In the genomic region with DNA sequence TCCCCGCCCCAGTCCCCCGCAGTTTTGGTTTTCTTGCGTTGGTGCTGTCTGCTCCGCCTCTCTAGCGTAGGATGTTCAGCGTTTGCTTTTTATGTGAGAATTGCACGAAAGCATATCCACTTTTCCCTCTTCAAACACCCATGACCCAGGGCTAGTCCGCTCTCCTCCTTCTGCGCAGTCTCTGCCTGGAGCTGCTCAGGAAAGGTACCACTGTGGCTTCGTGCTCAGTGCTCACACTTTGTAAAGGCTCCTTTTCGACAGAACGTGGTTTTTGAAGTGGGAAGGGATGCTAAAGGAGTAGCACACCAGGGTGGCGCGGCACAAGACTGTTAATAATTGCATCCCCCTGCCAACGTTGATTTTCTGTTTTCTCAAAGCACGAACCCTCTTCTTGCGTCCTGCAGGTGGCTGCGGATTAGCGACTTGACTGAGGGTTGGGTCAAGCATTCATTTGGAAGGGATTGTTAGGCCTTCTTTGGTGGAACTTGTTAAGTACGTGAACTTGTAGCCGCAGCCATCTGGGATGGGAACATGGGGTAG, we compare ENCODE assay signal across 8 mouse cellular contexts. TPM values are rescaled to one million over a fixed set of nuclear protein-coding genes. Genes with fewer than 3 reads are reported as not detected.
DNase-seq lines count a peak whose midpoint lies in the region; ATAC-seq and TF ChIP-seq lines count a peak whose summit lies in the region.

No protein-coding gene starts in this region.

- peak; percentile 15 for TF ChIP-seq POLR2A in kidney, adult 2 months (IDR thresholded peaks at IDR 0.05; ENCODE audit: low read depth, low read length)
- no peak; the same call in 1 of the 2 replicates for TF ChIP-seq POLR2A in brain, embryonic 14.5 days (IDR thresholded peaks at IDR 0.05; ENCODE audit: borderline replicate concordance, extremely low read depth, insufficient read depth, insufficient read length, poor library complexity, severe bottlenecking)

- under 1% methylated on average over 21 of the region's 21 CpGs for WGBS in kidney, adult 2 months
- WGBS in hindbrain, embryonic 14.5 days = under 1% methylated on average over 21 of the region's 21 CpGs
- under 1% methylated on average over 21 of the region's 21 CpGs for WGBS in midbrain, embryonic 14.5 days

- peak overlapping the region; percentile 91 for H3K4me3 ChIP-seq in kidney, adult 2 months (ENCODE audit: insufficient read depth, low read depth, low read length)
- H3K4me3 ChIP-seq in hindbrain, embryonic 14.5 days (replicated peaks; ENCODE audit: low read length) = peak overlapping the region; percentile 53
- peak overlapping the region; percentile 71 for H3K4me3 ChIP-seq in midbrain, embryonic 14.5 days (replicated peaks; ENCODE audit: low read depth, low read length)

- no peak for ATAC-seq in hindbrain, embryonic 14.5 days (ENCODE audit: low FRiP score)
- no peak; the same call in 1 of the 2 replicates for ATAC-seq in midbrain, embryonic 14.5 days (ENCODE audit: low FRiP score, low TSS enrichment)

- H3K36me3 ChIP-seq in kidney, adult 2 months (ENCODE audit: control insufficient read depth, insufficient read depth, low read length) = peaks cover 2% of the 10 kb centered on the region; the same call in 1 of the 2 replicates
- peaks cover 12% of the 10 kb centered on the region for H3K36me3 ChIP-seq in hindbrain, embryonic 14.5 days (replicated peaks; ENCODE audit: control insufficient read depth, insufficient read depth)
- H3K36me3 ChIP-seq in midbrain, embryonic 14.5 days (ENCODE audit: control insufficient read depth, insufficient read depth, low read length) = peaks cover 8% of the 10 kb centered on the region

- peak overlapping the region; percentile 71 for H3K27ac ChIP-seq in kidney, adult 2 months (ENCODE audit: insufficient read depth, low read depth, low read length)
- H3K27ac ChIP-seq in hindbrain, embryonic 14.5 days = peak overlapping the region; percentile 99
- H3K27ac ChIP-seq in midbrain, embryonic 14.5 days (replicated peaks; ENCODE audit: low read depth, low read length) = peak overlapping the region; percentile 98

- H3K9ac ChIP-seq in hindbrain, embryonic 14.5 days = peak overlapping the region; percentile 64
- H3K9ac ChIP-seq in midbrain, embryonic 14.5 days (replicated peaks; ENCODE audit: low read length) = peak overlapping the region; percentile 73

- peaks cover 10% of the 10 kb centered on the region for H3K4me1 ChIP-seq in kidney, adult 2 months (ENCODE audit: control insufficient read depth, insufficient read depth, low read length)
- peaks cover 15% of the 10 kb centered on the region for H3K4me1 ChIP-seq in hindbrain, embryonic 14.5 days (replicated peaks; ENCODE audit: control insufficient read depth, insufficient read depth, low read length)
- H3K4me1 ChIP-seq in midbrain, embryonic 14.5 days (ENCODE audit: control insufficient read depth, insufficient read depth, low read length) = peaks cover 12% of the 10 kb centered on the region; the same call in 1 of the 2 replicates

- no peaks in the 10 kb centered on the region for H3K27me3 ChIP-seq in kidney, adult 2 months (replicated peaks; ENCODE audit: control insufficient read depth, insufficient read depth, low read length)
- H3K27me3 ChIP-seq in hindbrain, embryonic 14.5 days (ENCODE audit: control insufficient read depth, insufficient read depth, low read length) = no peaks in the 10 kb centered on the region
- H3K27me3 ChIP-seq in midbrain, embryonic 14.5 days (ENCODE audit: control insufficient read depth, insufficient read depth, low read length) = no peaks in the 10 kb centered on the region

- DNase-seq in kidney, adult 2 months = no peak
- no peak for DNase-seq in kidney, postnatal 36 days
- peak; percentile 81 for DNase-seq in brain, embryonic 14.5 days (ENCODE audit: low read depth)
- DNase-seq in hindbrain, embryonic 14.5 days (ENCODE audit: low spot score) = peak; percentile 47
- peak; percentile 69 for DNase-seq in midbrain, embryonic 14.5 days
- no peak for DNase-seq in urinary bladder, adult 2 months (ENCODE audit: low spot score)
- no peak for DNase-seq in embryo, embryonic 10.5 days (ENCODE audit: low spot score)
- no peak for DNase-seq in testis, postnatal 10 days (ENCODE audit: low spot score)

- H3K9me3 ChIP-seq in hindbrain, embryonic 14.5 days (ENCODE audit: control insufficient read depth, low read length) = no peaks in the 10 kb centered on the region
- no peaks in the 10 kb centered on the region for H3K9me3 ChIP-seq in midbrain, embryonic 14.5 days (ENCODE audit: control insufficient read depth, low read length)

- peak overlapping the region; percentile 90 for H3K4me2 ChIP-seq in hindbrain, embryonic 14.5 days (replicated peaks)
- H3K4me2 ChIP-seq in midbrain, embryonic 14.5 days (ENCODE audit: low read length) = peak overlapping the region; percentile 85

- TF ChIP-seq CTCF in kidney, adult 2 months (conservative IDR thresholded peaks at IDR 0.05; ENCODE audit: insufficient read depth, insufficient read length, low read depth, low read length) = no peak
- peak; percentile 30; the same call in 1 of the 2 replicates for TF ChIP-seq CTCF in brain, embryonic 14.5 days (IDR thresholded peaks at IDR 0.05; ENCODE audit: borderline replicate concordance, extremely low read depth, insufficient read depth, insufficient read length)

RNA-seq across cellular contexts. Expression of gene Anapc16, which starts 0.3 kb away (rescaled TPM):
- polyA plus RNA-seq in kidney, adult 2 months (2012; rRNA removed) = 84.8 and 100 TPM in 2 replicates
- 85.9 and 112 TPM in 2 replicates for polyA plus RNA-seq in brain, embryonic 14.5 days (2012; rRNA removed)
- polyA plus RNA-seq in hindbrain, embryonic 14.5 days (2014; fragmentation: Nextera tagmentation; extraction: Ambion mirVana) = 94.2 and 110 TPM in 2 replicates
- polyA plus RNA-seq in midbrain, embryonic 14.5 days (2014; fragmentation: Nextera tagmentation; extraction: Ambion mirVana) = 97.2 and 105 TPM in 2 replicates
- polyA plus RNA-seq in urinary bladder, adult 2 months (2012; rRNA removed) = 91.8 and 93.0 TPM in 2 replicates

RNA-seq across cellular contexts. Expression of gene Ascc1, which starts 0.7 kb away (rescaled TPM):
- 106 and 132 TPM in 2 replicates for polyA plus RNA-seq in kidney, adult 2 months (2012; rRNA removed)
- polyA plus RNA-seq in brain, embryonic 14.5 days (2012; rRNA removed) = 32.8 and 36.3 TPM in 2 replicates
- polyA plus RNA-seq in hindbrain, embryonic 14.5 days (2014; fragmentation: Nextera tagmentation; extraction: Ambion mirVana) = 45.6 and 45.9 TPM in 2 replicates
- polyA plus RNA-seq in midbrain, embryonic 14.5 days (2014; fragmentation: Nextera tagmentation; extraction: Ambion mirVana) = 48.2 and 48.4 TPM in 2 replicates
- polyA plus RNA-seq in urinary bladder, adult 2 months (2012; rRNA removed) = 36.2 and 39.2 TPM in 2 replicates

RNA-seq across cellular contexts. Expression of gene Ddit4, which starts 51.6 kb away (rescaled TPM):
- 21.1 and 21.6 TPM in 2 replicates for polyA plus RNA-seq in kidney, adult 2 months (2012; rRNA removed)
- 82.4 and 114 TPM in 2 replicates for polyA plus RNA-seq in brain, embryonic 14.5 days (2012; rRNA removed)
- 8.8 and 10.5 TPM in 2 replicates for polyA plus RNA-seq in hindbrain, embryonic 14.5 days (2014; fragmentation: Nextera tagmentation; extraction: Ambion mirVana)
- polyA plus RNA-seq in midbrain, embryonic 14.5 days (2014; fragmentation: Nextera tagmentation; extraction: Ambion mirVana) = 6.2 and 7.3 TPM in 2 replicates
- polyA plus RNA-seq in urinary bladder, adult 2 months (2012; rRNA removed) = 20.6 and 30.7 TPM in 2 replicates

Comparison
In these comparisons a context has a peak if more than half of its experiments do, and no peak if none do; other contexts are left out.
1. DNase-seq: peak in brain, embryonic 14.5 days (single experiment), hindbrain, embryonic 14.5 days (single experiment) and midbrain, embryonic 14.5 days (single experiment); none in kidney, adult 2 months (single experiment), kidney, postnatal 36 days (0 of 2), urinary bladder, adult 2 months (single experiment), embryo, embryonic 10.5 days (single experiment) and testis, postnatal 10 days (single experiment).
2. Peak in every context shown above with its lines, with median percentiles within 50 percentile points of each other: H3K27ac ChIP-seq and H3K4me3 ChIP-seq.